Comparison of ENCODE assay signal across 1 mouse cellular context in the genomic region with DNA sequence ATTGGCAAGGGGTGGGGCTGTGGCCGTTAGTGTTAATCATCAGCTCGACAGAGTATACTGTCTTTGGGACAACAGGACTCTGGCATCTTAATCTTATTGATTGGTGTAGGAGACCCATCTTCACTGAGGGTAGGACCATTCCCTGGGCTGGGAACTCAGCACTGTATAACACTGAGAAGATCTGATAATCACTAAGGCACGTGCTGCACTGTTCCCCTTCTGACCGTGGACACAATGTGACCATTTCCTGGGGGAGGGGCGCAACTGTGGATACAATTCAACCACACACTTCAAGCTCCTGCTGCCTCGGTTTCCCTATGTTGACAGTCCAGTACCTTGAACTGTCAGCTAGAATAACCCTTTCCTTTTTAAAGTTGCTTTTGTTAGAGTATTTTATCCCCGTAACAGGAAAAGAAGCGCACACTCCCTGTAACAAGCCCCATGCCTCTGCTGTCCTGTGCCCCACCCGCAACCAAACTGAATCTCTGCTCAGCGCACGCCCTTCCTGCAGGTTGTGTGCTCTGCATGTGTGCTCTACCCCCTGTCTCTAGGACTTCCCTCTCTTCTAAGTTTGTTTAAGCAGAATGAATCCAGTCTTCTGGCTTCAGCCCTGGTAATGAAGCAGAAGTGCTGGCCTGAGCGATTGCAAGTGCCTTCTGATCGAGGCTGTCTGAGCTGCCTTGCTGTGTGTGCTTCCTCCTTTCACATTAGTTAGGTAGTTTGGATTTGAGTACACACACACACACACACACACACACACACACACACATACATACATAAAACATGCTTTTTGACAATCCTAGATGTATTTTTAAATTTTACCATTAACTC.
TF ChIP-seq lines count a peak whose summit lies in the region.

No protein-coding gene starts in this region.

TF ChIP-seq in MEL, 35 proteins besides CTCF, POLR2A, EP300 and RAD21 (continued from another document):
- TF ChIP-seq MEF2A (IDR thresholded peaks at IDR 0.05; ENCODE audit: extremely low read depth, insufficient replicate concordance, low read depth, low read length, poor library complexity, severe bottlenecking) (no peak), BHLHE40 (IDR thresholded peaks at IDR 0.05; ENCODE audit: borderline replicate concordance, low read depth, low read length) (peak; percentile 70), ZKSCAN1 (IDR thresholded peaks at IDR 0.05; ENCODE audit: low read depth, low read length) (no peak), NELFE (IDR thresholded peaks at IDR 0.05; ENCODE audit: low read depth, low read length) (no peak), ETS1 (IDR thresholded peaks at IDR 0.05; ENCODE audit: low read depth, low read length) (no peak)
